Mouse (Mus musculus) neural tube, embryonic 15.5 days (tissue): Measurements from ENCODE around the gene Rsl1d1. TPM values are rescaled to one million over a fixed set of nuclear protein-coding genes. Genes with fewer than 3 reads are reported as not detected.

Source experiments
- ATAC-seq: fragments of 200-750 bp; cut with Nextera tagmentation; 2 replicates; pipeline ENCODE4 v1.8.0; 2017; ENCODE audit warnings: mild to moderate bottlenecking, moderate TSS enrichment, moderate library complexity; ENCODE audit not compliant: low FRiP score
- H3K27ac ChIP-seq: fragments of 300-500 bp; sonication (generic); replicated peaks from 2 replicates; pipeline ENCODE4 v1.5.1; 2015; ENCODE audit warnings: mild to moderate bottlenecking, inconsistent platforms
- H3K27me3 ChIP-seq: fragments of 300-500 bp; sonication (generic); replicated peaks from 2 replicates; pipeline ENCODE4 v1.6.1; 2015; ENCODE audit warnings: inconsistent platforms
- H3K36me3 ChIP-seq: fragments of 300-500 bp; sonication (generic); 2 replicates; pipeline ENCODE4 v1.6.1; 2015; ENCODE audit warnings: inconsistent platforms
- H3K4me1 ChIP-seq: fragments of 300-500 bp; sonication (generic); 2 replicates; pipeline ENCODE4 v1.6.1; 2015; ENCODE audit warnings: inconsistent platforms
- H3K4me2 ChIP-seq: fragments of 300-500 bp; sonication (generic); 2 replicates; pipeline ENCODE4 v1.6.1; 2015; ENCODE audit warnings: inconsistent platforms, mild to moderate bottlenecking, moderate library complexity
- H3K4me3 ChIP-seq: fragments of 300-500 bp; sonication (generic); replicated peaks from 2 replicates; pipeline ENCODE4 v1.5.1; 2015; ENCODE audit warnings: mild to moderate bottlenecking, inconsistent platforms
- H3K9ac ChIP-seq: fragments of 300-500 bp; sonication (generic); replicated peaks from 2 replicates; pipeline ENCODE4 v1.6.1; 2015; ENCODE audit warnings: mild to moderate bottlenecking, inconsistent platforms
- H3K9me3 ChIP-seq: fragments of 300-500 bp; sonication (generic); replicated peaks from 2 replicates; pipeline ENCODE4 v1.6.1; 2016; ENCODE audit warnings: inconsistent platforms
- WGBS: fragments of 180-500 bp; shearing (Covaris S2); methylation state at CpG from one replicate; pipeline ENCODE4 v1.1.7; 2015; ENCODE audit warnings: mixed read lengths; 5-methylcytosine and 5-hydroxymethylcytosine counted together
- polyA plus RNA-seq: library from polyadenylated mRNA; unstranded; fragments of >200 nt; fragmentation: Nextera tagmentation; extraction: Ambion mirVana; gene quantifications from 2 replicates; pipeline ENCODE4 v1.2.1, GENCODE M21; 2015

Gene Rsl1d1
- polyA plus RNA-seq = 119 and 140 TPM in 2 replicates

DNA sequence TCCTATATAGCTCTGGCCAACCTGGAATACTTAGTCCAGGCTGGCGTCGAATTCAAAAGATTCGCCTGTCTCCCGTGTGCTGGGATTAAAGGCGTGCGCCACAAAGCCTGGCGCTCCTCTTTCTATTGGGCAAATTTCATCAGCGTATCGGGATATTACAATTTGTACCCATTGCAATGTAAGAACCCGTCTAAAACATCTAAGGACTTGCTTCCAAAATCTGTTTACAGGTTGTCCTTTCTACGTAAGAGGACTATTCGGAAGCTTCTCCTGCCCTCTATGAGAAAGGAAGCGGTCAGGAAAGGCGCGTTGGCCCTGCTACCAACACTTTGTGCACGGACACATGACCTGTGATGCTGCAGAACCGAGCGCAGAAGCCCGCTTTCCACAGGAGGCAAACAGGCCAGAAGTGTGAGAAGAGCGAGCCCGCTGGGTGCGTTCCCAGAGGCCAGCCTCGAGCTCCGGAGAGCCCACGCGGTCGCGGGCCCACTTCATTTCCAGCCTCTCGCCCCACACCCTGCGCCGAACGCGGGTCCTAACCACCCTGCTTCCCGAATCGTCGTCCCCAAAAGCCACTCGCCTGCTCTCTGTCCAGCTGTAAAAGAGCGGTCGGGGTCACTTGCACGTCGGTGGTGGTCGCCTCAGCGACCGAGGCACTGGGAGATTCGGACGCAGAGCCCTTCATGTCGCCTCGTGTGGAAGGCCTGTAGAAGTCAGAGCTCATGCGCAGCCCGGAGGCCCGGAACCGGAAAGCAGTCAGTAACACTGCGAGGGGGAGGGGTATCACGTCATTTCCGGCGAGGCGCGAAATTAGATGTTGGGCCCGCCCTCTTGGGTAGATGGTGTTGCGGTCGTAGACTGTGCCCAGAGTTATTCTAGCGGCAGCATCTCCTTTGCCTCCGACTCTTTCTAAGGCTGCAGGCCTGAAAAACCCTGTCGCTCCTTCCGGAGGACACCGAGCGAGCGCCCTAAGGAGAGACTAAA, at the start of gene Rsl1d1:
Gene Rsl1d1 (minus strand): TSS at position 761 of the 984 bp plus-strand sequence.
- peaks cover 39% of the 10 kb centered on the region for H3K36me3 ChIP-seq
- under 1% methylated on average over 68 of the region's 68 CpGs for WGBS

DNA sequence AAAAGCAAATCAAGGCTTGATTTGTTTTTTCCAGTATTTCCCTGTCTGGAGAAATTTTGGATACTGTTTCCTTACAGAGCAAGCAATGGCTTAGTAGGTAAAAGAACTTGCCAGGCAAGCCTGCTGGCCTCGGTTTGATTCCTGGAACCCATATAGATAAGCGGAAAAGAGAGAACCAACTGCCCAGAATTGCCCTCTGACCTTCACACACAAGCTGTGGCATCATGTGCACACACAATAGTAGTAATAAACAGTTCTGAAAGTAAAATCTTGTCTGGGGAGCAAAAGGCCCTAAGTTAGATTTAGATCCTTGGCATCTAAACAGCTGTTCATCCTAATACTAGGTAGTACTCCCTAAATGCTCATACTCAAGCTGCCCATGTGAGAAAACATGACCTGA, 44.7 kb upstream of the Rsl1d1 start:
- no peak for ATAC-seq
- WGBS = 89% methylated on average over 2 of the region's 2 CpGs

More for the DNA sequence above, at the start of gene Rsl1d1:
- Histone ChIP-seq H3K4me3 (peak within 1 kb of the TSS; percentile 79), H3K27ac (peak within 1 kb of the TSS; percentile 77), H3K9me3 (no peaks in the 10 kb centered on the region), H3K27me3 (no peaks in the 10 kb centered on the region), H3K4me1 (peaks cover 31% of the 10 kb centered on the region), H3K4me2 (peak within 1 kb of the TSS; percentile 92), H3K9ac (peak within 1 kb of the TSS; percentile 85)
- peak; percentile 99 for ATAC-seq

DNA sequence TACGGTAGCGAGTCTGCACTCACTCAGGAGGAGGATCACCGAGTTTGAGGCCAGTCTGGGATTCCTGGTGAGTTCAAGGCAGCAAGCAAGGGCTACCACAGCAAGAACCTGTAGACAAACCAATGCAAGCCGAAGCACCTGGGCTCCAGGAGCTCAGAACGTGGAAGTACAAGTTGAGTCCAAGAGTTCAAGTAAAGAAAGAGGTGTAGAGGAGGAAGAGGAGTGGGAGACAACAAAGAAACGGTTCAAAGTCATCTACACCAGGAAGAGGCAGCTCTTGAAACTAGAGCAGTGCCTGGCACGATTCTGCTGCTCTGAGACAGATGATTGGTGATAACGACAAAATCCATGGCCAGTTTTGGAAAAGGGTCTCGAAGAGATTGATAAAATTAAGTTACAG, 42.6 kb upstream of the Rsl1d1 start:
- no peak for ATAC-seq
- Histone ChIP-seq H3K36me3 (no peaks in the 10 kb centered on the region), H3K4me2 (no peak overlapping the region), H3K27ac (no peak overlapping the region), H3K4me3 (no peak overlapping the region), H3K9me3 (no peaks in the 10 kb centered on the region), H3K9ac (no peak overlapping the region), H3K27me3 (no peaks in the 10 kb centered on the region), H3K4me1 (peaks cover 5% of the 10 kb centered on the region)
- 87% methylated on average over 9 of the region's 9 CpGs for WGBS

More for the DNA sequence above, 44.7 kb upstream of the Rsl1d1 start:
- Histone ChIP-seq H3K9me3 (no peaks in the 10 kb centered on the region), H3K27ac (no peak overlapping the region), H3K4me1 (peaks cover 23% of the 10 kb centered on the region), H3K27me3 (no peaks in the 10 kb centered on the region), H3K4me2 (no peak overlapping the region), H3K36me3 (no peaks in the 10 kb centered on the region), H3K9ac (no peak overlapping the region), H3K4me3 (no peak overlapping the region)

DNA sequence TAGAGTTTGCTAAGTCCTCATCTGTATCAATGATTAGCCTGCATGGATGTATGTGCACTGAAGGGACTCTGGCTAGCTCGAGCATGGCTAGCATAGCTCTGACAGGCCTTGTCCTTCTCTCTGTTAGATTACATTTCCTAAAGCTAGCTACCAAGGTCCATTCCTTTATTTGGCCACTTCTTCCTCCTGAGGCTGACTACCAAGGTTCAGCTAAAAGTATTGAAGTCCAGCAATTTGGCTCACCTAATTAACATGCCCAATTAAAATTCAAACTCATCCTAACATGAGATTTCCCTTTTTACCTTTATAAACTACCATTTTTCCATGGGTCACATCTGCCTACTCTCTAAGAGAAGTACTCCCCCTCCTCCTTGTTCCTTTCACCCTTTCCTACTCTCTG, 39.3 kb upstream of the Rsl1d1 start:
- no peak overlapping the region for H3K9ac ChIP-seq
- no peak for ATAC-seq
- no peaks in the 10 kb centered on the region for H3K4me1 ChIP-seq
- H3K9me3 ChIP-seq = no peaks in the 10 kb centered on the region
- no peak overlapping the region for H3K27ac ChIP-seq
- H3K27me3 ChIP-seq = no peaks in the 10 kb centered on the region
- WGBS = 97% methylated on average over 1 of the region's 1 CpGs
- no peak overlapping the region for H3K4me2 ChIP-seq
- no peak overlapping the region for H3K4me3 ChIP-seq
- peaks cover 9% of the 10 kb centered on the region for H3K36me3 ChIP-seq

DNA sequence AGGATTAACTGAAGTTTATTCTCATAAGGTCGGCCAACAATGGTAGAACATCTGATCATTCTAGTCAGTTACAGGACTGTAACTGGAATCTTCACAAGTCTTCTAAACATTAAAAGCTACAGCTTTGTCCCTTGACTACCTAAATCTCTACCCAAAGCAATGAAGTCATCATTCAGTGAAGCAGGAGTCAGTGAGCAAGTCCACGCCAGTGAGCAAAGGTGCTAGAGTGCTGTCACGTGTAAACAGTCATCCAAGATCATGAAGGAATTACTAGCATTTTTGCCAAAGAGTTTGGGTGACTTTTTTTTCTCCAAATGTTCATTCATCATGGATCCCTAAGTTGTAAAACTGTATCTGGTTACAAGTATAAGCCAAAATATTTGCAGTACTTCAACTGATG, 14.7 kb upstream of the Rsl1d1 start:
- no peak overlapping the region for H3K9ac ChIP-seq
- WGBS = 91% methylated on average over 3 of the region's 3 CpGs
- no peaks in the 10 kb centered on the region for H3K4me1 ChIP-seq
- no peak overlapping the region for H3K4me3 ChIP-seq
- H3K27me3 ChIP-seq = no peaks in the 10 kb centered on the region
- H3K9me3 ChIP-seq = no peaks in the 10 kb centered on the region
- no peak overlapping the region for H3K4me2 ChIP-seq
- peaks cover 36% of the 10 kb centered on the region for H3K36me3 ChIP-seq
- H3K27ac ChIP-seq = no peak overlapping the region
- no peak for ATAC-seq

DNA sequence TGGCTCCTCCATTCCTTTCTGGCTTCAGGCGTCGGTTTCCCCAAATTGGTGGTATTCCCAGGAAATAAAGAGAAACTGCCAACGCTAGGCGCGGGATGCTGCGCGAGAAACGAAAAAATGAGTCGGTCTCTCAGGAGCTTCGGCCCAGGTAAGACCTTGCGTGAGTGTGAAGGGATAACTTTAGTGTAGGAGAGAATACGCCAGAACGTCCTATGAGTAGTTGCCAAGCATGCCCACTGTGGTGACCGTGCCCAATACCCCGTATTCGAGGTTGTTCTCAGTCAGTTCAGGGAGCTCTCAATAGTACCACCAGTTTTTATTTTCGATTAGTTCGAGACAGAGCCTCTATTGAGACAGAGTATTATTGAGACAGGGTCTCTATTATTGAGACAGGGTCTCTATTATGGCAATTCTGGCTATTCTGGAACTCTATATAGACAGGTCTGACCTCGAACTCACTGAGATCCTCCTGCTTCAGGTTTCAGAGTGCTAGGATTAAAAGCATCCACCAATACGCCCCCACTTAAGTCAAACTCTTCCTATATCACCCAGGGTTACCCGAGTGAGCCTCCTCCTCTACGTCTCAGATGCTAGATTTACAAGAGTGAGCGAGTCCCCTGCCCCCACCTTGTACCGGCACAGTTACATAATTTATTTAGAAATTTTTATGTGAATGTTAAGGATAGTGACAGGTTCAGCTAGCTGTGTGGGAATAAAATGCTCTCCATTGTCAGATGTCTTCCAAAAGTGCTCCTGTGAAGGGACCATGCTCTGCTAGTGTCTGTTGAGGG, 664 bp upstream of the Rsl1d1 start:
- peaks cover 31% of the 10 kb centered on the region for H3K4me1 ChIP-seq
- H3K4me3 ChIP-seq = peak overlapping the region; percentile 79
- H3K9ac ChIP-seq = peak overlapping the region; percentile 85
- peak overlapping the region; percentile 78 for H3K4me2 ChIP-seq
- H3K27me3 ChIP-seq = no peaks in the 10 kb centered on the region
- H3K36me3 ChIP-seq = peaks cover 37% of the 10 kb centered on the region
- WGBS = 8% methylated on average over 24 of the region's 24 CpGs
- ATAC-seq = peak; percentile 67; the same call in 1 of the 2 replicates
- peak overlapping the region; percentile 77 for H3K27ac ChIP-seq
- H3K9me3 ChIP-seq = no peaks in the 10 kb centered on the region

DNA sequence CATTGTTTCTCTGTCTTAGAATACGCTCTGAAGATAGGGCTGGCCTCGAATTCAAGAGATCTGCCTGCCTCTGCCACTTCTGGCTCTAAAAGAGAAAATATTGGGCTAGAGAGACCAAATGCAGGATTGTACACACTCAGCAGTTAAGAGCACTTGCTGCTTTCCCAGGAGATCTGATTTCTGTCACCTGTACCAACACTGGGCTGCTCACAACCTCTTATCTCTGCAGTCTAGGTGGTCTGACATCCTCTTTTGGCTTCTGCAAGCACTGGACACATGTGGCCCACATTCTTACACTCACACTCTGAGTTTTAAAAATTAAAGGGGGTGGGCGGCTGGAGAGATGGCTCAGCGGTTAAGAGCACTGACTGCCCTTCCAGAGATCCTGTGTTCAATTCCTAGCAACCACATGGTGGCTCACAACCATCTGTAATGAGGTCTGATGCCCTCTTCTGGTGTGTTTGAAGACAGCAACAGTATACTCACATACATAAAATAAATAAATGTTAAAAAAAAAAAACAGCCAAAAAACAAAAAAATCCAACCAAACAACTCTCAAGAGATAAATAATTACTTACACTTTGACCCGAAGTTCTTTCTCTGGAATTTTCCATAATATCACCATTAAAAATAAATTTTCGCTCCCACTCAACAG, 1.3 kb downstream of the Rsl1d1 start:
- peak overlapping the region; percentile 79 for H3K4me3 ChIP-seq
- ATAC-seq = no peak
- peak overlapping the region; percentile 92 for H3K4me2 ChIP-seq
- H3K9ac ChIP-seq = peak overlapping the region; percentile 85; the same call in 1 of the 2 replicates
- no peak overlapping the region for H3K27ac ChIP-seq
- whole genome bisulfite sequencing = 71% methylated on average over 6 of the region's 6 CpGs
- no peaks in the 10 kb centered on the region for H3K27me3 ChIP-seq
- H3K4me1 ChIP-seq = peaks cover 31% of the 10 kb centered on the region
- no peaks in the 10 kb centered on the region for H3K9me3 ChIP-seq
- peaks cover 44% of the 10 kb centered on the region for H3K36me3 ChIP-seq

DNA sequence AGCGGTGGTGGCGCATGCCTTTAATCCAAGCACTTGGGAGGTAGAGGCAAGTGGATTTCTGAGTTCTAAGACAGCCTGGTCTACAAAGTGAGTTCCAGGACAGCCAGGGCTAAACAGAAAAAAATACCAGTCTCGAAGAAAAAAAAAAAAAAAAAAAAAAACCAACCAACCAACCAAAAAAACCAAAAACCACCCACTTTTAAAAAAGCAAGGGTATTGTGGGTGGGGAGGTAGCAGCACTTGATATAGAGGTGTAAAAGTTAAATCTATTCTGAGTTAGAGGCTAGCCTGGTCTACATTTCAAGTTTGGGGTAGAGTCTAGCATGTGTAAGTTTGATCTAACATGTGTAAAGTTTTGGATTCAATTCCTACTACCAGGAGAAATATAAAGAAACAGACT, 2.9 kb downstream of the Rsl1d1 start:
- Histone ChIP-seq H3K4me2 (no peak overlapping the region), H3K4me3 (no peak overlapping the region), H3K9ac (no peak overlapping the region), H3K9me3 (no peaks in the 10 kb centered on the region), H3K27ac (no peak overlapping the region), H3K4me1 (peaks cover 28% of the 10 kb centered on the region), H3K36me3 (peaks cover 60% of the 10 kb centered on the region), H3K27me3 (no peaks in the 10 kb centered on the region)
- WGBS = 89% methylated on average over 3 of the region's 3 CpGs
- ATAC-seq = no peak

DNA sequence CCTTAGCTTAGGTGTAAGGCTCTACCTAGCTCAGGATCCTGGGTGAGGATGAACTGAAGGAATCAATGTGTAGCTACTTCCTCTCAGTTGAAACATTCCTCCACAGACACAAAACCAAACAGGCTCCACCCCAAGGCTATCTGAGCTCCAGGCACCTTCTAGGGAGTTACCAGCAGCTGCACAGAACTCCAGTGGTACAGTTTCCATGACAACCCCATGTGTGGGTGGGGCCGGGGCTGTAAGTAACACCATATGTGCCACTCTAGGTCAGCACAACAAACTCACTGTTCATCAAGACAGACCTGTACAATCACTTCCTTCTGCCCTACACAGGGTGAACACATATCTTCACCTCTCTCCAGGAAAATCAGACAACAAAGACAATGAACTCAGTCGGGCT, 4.7 kb downstream of the Rsl1d1 start:
- no peak overlapping the region for H3K4me3 ChIP-seq

DNA sequence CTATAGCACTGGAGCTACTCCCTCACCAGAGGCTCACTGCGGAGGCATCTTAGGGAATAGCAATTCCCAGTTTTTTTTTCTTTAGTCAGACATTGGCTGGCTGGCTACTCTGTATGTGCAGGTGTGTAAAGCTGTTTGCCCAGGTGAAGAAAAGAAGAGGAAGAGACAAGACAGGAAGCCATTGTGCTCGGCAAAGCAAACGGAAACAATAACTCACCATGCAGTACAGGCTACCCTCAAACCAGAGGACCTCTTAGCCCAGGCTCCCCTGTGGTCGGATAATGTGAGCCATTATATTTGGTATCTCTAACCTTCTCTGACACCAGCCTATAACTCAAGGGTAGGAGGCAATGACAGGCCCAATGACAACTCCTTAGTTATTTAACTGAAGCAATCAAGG, 6.1 kb downstream of the Rsl1d1 start:
- Histone ChIP-seq H3K4me2 (no peak overlapping the region), H3K36me3 (peaks cover 89% of the 10 kb centered on the region), H3K4me3 (no peak overlapping the region), H3K27me3 (no peaks in the 10 kb centered on the region), H3K9me3 (no peaks in the 10 kb centered on the region), H3K27ac (no peak overlapping the region), H3K9ac (no peak overlapping the region), H3K4me1 (peaks cover 9% of the 10 kb centered on the region)
- no peak for ATAC-seq
- 93% methylated on average over 4 of the region's 4 CpGs for WGBS

More for the DNA sequence above, 4.7 kb downstream of the Rsl1d1 start:
- ATAC-seq = no peak
- H3K27me3 ChIP-seq = no peaks in the 10 kb centered on the region
- H3K9ac ChIP-seq = no peak overlapping the region
- peaks cover 78% of the 10 kb centered on the region for H3K36me3 ChIP-seq
- H3K27ac ChIP-seq = no peak overlapping the region
- no peaks in the 10 kb centered on the region for H3K9me3 ChIP-seq
- H3K4me2 ChIP-seq = no peak overlapping the region
- WGBS = 70% methylated on average over 2 of the region's 2 CpGs
- peaks cover 11% of the 10 kb centered on the region for H3K4me1 ChIP-seq

DNA sequence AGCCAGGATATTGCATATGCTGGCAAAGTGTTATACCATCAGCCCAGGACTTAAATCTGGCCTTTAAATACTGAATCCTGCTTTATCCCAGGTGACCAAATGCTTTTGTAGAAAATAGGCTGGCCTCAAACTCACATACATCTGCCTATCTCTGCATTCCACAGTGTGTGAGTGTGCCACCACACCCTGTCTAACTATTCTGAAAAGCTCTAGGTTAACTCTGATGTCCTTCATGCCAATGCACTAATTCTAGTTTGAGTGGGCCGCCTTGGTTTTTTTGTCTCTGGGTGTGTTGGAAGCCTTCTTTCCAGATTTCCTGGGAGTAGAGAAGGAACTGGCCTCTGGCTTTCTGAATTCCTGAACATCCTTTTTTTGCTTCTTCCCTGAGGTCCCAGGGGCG, 9.9 kb downstream of the Rsl1d1 start:
- H3K9ac ChIP-seq = no peak overlapping the region
- peaks cover 62% of the 10 kb centered on the region for H3K36me3 ChIP-seq
- no peak for ATAC-seq
- no peak overlapping the region for H3K27ac ChIP-seq
- 100% methylated on average over 2 of the region's 2 CpGs for WGBS
- no peaks in the 10 kb centered on the region for H3K9me3 ChIP-seq
- H3K4me1 ChIP-seq = no peaks in the 10 kb centered on the region
- no peak overlapping the region for H3K4me2 ChIP-seq
- H3K4me3 ChIP-seq = no peak overlapping the region
- no peaks in the 10 kb centered on the region for H3K27me3 ChIP-seq
